Mouse (Mus musculus) hematopoietic stem cell, adult 5-6 weeks (primary cell): ENCODE data around the gene H2afz. TPM values are rescaled to one million over a fixed set of nuclear protein-coding genes. Genes with fewer than 3 reads are reported as not detected.

Source experiments
- ATAC-seq, 2 experiments: fragments of 125-278 bp in 1 of 2; replicated peaks in 1 of 2; 2 replicates each; pipeline ENCODE4 v1.8.0; 2016 to 2017; ENCODE audit warnings: inconsistent platforms in 2 of 2, mild to moderate bottlenecking in 2 of 2, moderate number of reproducible peaks in 2 of 2, low read depth in 1 of 2, moderate TSS enrichment in 1 of 2; ENCODE audit not compliant: low FRiP score in 2 of 2, poor library complexity in 2 of 2, severe bottlenecking in 2 of 2, insufficient read depth in 1 of 2, low TSS enrichment in 1 of 2
- total RNA-seq: library from RNA; stranded (forward); fragments of 172-1452, 232-1000 nt; gene quantifications from 2 replicates; pipeline ENCODE4 v1.2.3, GENCODE M21; 2017

H2afz gene
- total RNA-seq, 1 experiment from 2014 or later, result 1,149 TPM

- no peak for ATAC-seq
Measured at GRCm38 (mm10) chr3:137856061-137856460, 8.2 kb upstream of the H2afz start.

GRCm38 (mm10) chr3:137860394-137861170 lies 3.7 kb upstream of the H2afz start:
- ATAC-seq, result peak in 1 of 2 experiments; percentile 18; a peak in 1 of 4 replicates

- no peak for ATAC-seq
Measured at GRCm38 (mm10) chr3:137861436-137861835, 2.9 kb upstream of the H2afz start.

GRCm38 (mm10) chr3:137862600-137862999 lies 1.7 kb upstream of the H2afz start:
- ATAC-seq, result no peak

GRCm38 (mm10) chr3:137863330-137864123 lies 760 bp upstream of the H2afz start:
- ATAC-seq, result peak; percentile 0 to 9; a peak in 2 of 4 replicates

GRCm38 (mm10) chr3:137864988-137865982 lies 998 bp downstream of the H2afz start:
- ATAC-seq, result peak; percentile 44 to 45

- ATAC-seq, result no peak
Measured at GRCm38 (mm10) chr3:137867133-137867436, 2.8 kb downstream of the H2afz start.

- ATAC-seq, result no peak
Measured at GRCm38 (mm10) chr3:137867437-137868093, 3.3 kb downstream of the H2afz start, which contains the start of gene Dnajb14. Gene Dnajb14, plus strand, starts transcription at chr3:137867675.

- no peak for ATAC-seq
Measured at GRCm38 (mm10) chr3:137868094-137868913, 4.0 kb downstream of the H2afz start.

GRCm38 (mm10) chr3:137869395-137869794 lies 5.1 kb downstream of the H2afz start:
- ATAC-seq, result no peak

GRCm38 (mm10) chr3:137879313-137879712 lies 15.0 kb downstream of the H2afz start:
- ATAC-seq, result peak; percentile 69 to 76; a peak in 3 of 4 replicates

GRCm38 (mm10) chr3:137880109-137880748 lies 15.9 kb downstream of the H2afz start:
- ATAC-seq, result no peak

- ATAC-seq, result no peak
Measured at GRCm38 (mm10) chr3:137881093-137881492, 16.8 kb downstream of the H2afz start.

GRCm38 (mm10) chr3:137887961-137888360 lies 23.7 kb downstream of the H2afz start:
- ATAC-seq, result no peak; a peak in 1 of 4 replicates

- no peak for ATAC-seq
Measured at GRCm38 (mm10) chr3:137891089-137891488, 26.8 kb downstream of the H2afz start.

- ATAC-seq, result no peak
Measured at GRCm38 (mm10) chr3:137892118-137892517, 27.8 kb downstream of the H2afz start.
